Mouse (Mus musculus) heart, embryonic 16.5 days (tissue): ENCODE measurements around the gene Cntnap2. TPM values are rescaled to one million over a fixed set of nuclear protein-coding genes. Genes with fewer than 3 reads are reported as not detected.

Experiments
- ATAC-seq: fragments of 200-750 bp; cut with Nextera tagmentation; replicated peaks from 2 replicates; pipeline ENCODE4 v1.8.0; 2017; ENCODE audit warnings: moderate number of reproducible peaks; ENCODE audit not compliant: insufficient read depth, low FRiP score; ENCODE audit errors: extremely low read depth
- H3K27ac ChIP-seq: fragments of 300-500 bp; sonication (generic); 2 replicates; pipeline ENCODE4 v1.5.1; 2014; ENCODE audit warnings: mild to moderate bottlenecking, low read length, control low read depth, moderate library complexity
- H3K27me3 ChIP-seq: fragments of 300-500 bp; sonication (generic); 2 replicates; pipeline ENCODE4 v1.6.1; 2014; ENCODE audit warnings: low read length, mixed read lengths; ENCODE audit not compliant: control insufficient read depth, insufficient read depth
- H3K36me3 ChIP-seq: fragments of 300-500 bp; sonication (generic); 2 replicates; pipeline ENCODE4 v1.6.1; 2014; ENCODE audit not compliant: control insufficient read depth, insufficient read depth
- H3K4me1 ChIP-seq: fragments of 300-500 bp; sonication (generic); 2 replicates; pipeline ENCODE4 v1.6.1; 2014; ENCODE audit warnings: low read length, mixed read lengths; ENCODE audit not compliant: control insufficient read depth, insufficient read depth
- H3K4me2 ChIP-seq: fragments of 300-500 bp; sonication (generic); 2 replicates; pipeline ENCODE4 v1.6.1; 2014; ENCODE audit warnings: low read depth, mild to moderate bottlenecking, control low read depth, low read length
- H3K4me3 ChIP-seq: fragments of 300-500 bp; sonication (generic); 2 replicates; pipeline ENCODE4 v1.5.1; 2014; ENCODE audit warnings: mild to moderate bottlenecking, control low read depth, low read length
- H3K9ac ChIP-seq: fragments of 300-500 bp; sonication (generic); 2 replicates; pipeline ENCODE4 v1.6.1; 2014; ENCODE audit warnings: low read length, control low read depth
- H3K9me3 ChIP-seq: fragments of 300-500 bp; sonication (generic); replicated peaks from 2 replicates; pipeline ENCODE4 v1.6.1; 2016; ENCODE audit warnings: low read length; ENCODE audit not compliant: control insufficient read depth
- WGBS: fragments of 180-500 bp; shearing (Covaris S2); extraction: QIAGEN DNeasy Blood & Tissue Kit; methylation state at CpG from one replicate; pipeline ENCODE4 v1.1.7; 2014; 5-methylcytosine and 5-hydroxymethylcytosine counted together
- polyA plus RNA-seq: library from polyadenylated mRNA; unstranded; fragments of >200 nt; fragmentation: Nextera tagmentation; extraction: Ambion mirVana; gene quantifications from 2 replicates; pipeline ENCODE4 v1.2.1, GENCODE M21; 2015

Gene Cntnap2
- polyA plus RNA-seq, 1 experiment from 2014 or later: 0.46 TPM

DNA sequence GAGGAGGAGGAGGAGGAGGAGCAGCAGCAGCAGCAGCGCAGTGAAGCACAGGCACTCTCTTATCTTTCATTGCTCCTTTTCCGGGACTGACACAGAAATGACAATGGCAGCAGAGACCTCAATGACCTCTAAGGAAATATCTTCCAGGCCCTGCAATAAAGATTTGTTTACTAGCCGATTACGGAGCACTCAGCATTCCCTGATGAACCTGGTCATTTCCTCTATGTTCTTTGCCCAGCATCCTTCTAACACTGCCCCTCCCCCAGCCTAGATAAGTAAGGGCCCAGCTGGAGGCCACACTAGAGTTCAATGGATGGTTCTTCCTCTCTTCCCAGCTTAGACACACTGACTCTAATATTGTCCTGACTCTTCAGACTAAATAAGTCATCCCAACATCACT is 2270.1 kb downstream of the Cntnap2 start:
- WGBS: 22% methylated on average over 4 of the region's 4 CpGs
- H3K27ac ChIP-seq: no peak overlapping the region
- H3K4me3 ChIP-seq: no peak overlapping the region
- no peaks in the 10 kb centered on the region for H3K27me3 ChIP-seq
- no peak for ATAC-seq
- no peaks in the 10 kb centered on the region for H3K36me3 ChIP-seq
- no peak overlapping the region for H3K4me2 ChIP-seq
- no peak overlapping the region for H3K9ac ChIP-seq
- H3K4me1 ChIP-seq: 0 out of 2 replicates have a peak, but pooled peaks cover 2% of the 10 kb centered on the region
- no peaks in the 10 kb centered on the region for H3K9me3 ChIP-seq

GRCm38 (mm10) chr6:47333016-47333415 is 2273.9 kb downstream of the Cntnap2 start:
- WGBS: 26% methylated on average over 4 of the region's 4 CpGs
- no peak overlapping the region for H3K4me3 ChIP-seq
- no peaks in the 10 kb centered on the region for H3K36me3 ChIP-seq
- H3K9ac ChIP-seq: no peak overlapping the region
- H3K27ac ChIP-seq: no peak overlapping the region
- H3K27me3 ChIP-seq: no peaks in the 10 kb centered on the region
- peak overlapping the region; percentile 26; the same call in 1 of the 2 replicates for H3K4me2 ChIP-seq
- no peak for ATAC-seq
- no peaks in the 10 kb centered on the region for H3K9me3 ChIP-seq
- peaks cover 7% of the 10 kb centered on the region for H3K4me1 ChIP-seq

DNA sequence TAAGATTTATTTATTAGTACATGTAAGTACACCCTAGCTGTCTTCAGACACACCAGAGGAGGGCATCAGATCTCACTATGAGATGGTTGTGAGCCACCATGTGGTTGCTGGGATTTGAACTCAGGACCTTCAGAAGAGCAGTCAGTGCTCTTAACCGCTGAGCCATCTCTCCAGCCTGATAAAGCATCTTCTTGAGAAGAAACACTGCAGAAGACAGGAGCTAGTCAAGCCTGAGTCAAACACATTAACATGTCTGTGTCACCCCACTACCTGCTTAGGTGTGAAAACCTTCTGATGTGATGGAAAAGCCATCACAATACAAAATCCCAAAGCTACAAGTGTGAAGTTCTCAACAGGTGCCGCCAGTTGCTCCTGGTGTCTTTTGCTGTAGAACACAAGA is 2275.2 kb downstream of the Cntnap2 start:
- H3K4me2 ChIP-seq: no peak overlapping the region
- peaks cover 7% of the 10 kb centered on the region for H3K4me1 ChIP-seq
- H3K27ac ChIP-seq: no peak overlapping the region
- no peaks in the 10 kb centered on the region for H3K36me3 ChIP-seq
- no peak for ATAC-seq
- no peaks in the 10 kb centered on the region for H3K27me3 ChIP-seq
- no peaks in the 10 kb centered on the region for H3K9me3 ChIP-seq
- H3K9ac ChIP-seq: no peak overlapping the region
- 91% methylated on average over 2 of the region's 2 CpGs for WGBS
- H3K4me3 ChIP-seq: no peak overlapping the region

DNA sequence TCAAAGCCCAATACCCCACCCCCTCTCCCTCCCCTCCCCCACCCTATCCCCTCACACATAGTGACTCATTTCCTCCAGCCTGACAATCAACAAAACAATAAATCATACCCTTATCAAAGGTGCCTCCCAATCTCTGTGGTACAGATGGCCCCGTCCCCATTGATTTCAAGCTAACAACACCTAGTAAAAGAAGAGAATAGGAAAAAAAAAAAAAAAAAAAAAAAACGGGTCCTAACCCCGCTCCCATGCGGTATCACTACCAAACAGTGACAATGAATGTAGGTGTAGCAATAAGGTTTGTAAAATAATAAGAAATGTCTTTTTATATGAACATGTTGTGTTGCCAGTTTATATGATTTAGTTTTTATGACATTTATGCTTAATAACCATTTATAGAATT is 2278.1 kb downstream of the Cntnap2 start:
- WGBS: 65% methylated on average over 4 of the region's 4 CpGs
- Histone ChIP-seq H3K9me3 (no peaks in the 10 kb centered on the region), H3K4me3 (no peak overlapping the region), H3K9ac (no peak overlapping the region), H3K27me3 (no peaks in the 10 kb centered on the region), H3K4me1 (peaks cover 12% of the 10 kb centered on the region), H3K27ac (no peak overlapping the region), H3K4me2 (no peak overlapping the region), H3K36me3 (no peaks in the 10 kb centered on the region)
- no peak for ATAC-seq

- H3K9ac ChIP-seq: no peak overlapping the region
Observed at GRCm38 (mm10) chr6:47338113-47338512, 2279.0 kb downstream of the Cntnap2 start.

DNA sequence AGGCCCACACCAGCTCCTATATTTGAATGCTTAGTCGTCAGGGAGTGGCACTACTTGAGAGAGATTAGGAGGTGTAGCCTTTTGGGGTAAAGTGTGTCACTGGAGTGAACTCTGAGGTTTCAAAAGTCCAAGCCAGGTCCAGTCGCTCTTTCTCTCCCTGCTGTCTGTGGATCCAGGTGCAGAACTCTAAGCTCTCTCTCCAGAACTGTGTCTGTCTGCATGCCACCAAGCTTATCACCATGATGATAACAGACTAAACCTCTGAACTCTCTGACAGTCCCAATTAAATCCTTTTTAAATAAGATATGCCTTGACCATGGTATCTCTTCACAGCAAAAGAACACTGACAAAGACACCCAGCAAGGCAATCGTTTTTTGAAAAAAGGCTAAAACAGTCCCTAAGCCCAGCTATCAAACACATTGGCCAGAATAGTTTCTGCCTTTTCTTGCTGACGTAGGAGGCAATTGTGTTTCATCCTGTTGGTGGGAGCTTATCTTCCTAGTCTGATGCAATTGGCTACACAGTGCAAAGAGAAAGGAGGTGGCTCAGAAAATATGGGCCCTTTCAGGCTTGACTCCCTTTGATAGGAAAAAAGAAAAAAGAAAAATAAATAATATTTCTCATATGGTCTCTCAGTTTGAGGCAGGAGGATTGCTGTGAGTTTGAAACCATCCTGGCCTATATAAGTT is 2281.8 kb downstream of the Cntnap2 start:
- no peaks in the 10 kb centered on the region for H3K27me3 ChIP-seq
- ATAC-seq: no peak

More at GRCm38 (mm10) chr6:47338113-47338512, 2279.0 kb downstream of the Cntnap2 start:
- peaks cover 12% of the 10 kb centered on the region for H3K4me1 ChIP-seq
- no peak overlapping the region for H3K4me3 ChIP-seq
- no peak overlapping the region for H3K4me2 ChIP-seq
- whole genome bisulfite sequencing: 18% methylated on average over 6 of the region's 6 CpGs
- ATAC-seq: 0 out of 2 replicates have a peak, but pooled peaks have one; percentile 23
- H3K27ac ChIP-seq: no peak overlapping the region
- no peaks in the 10 kb centered on the region for H3K9me3 ChIP-seq
- H3K36me3 ChIP-seq: no peaks in the 10 kb centered on the region
- H3K27me3 ChIP-seq: no peaks in the 10 kb centered on the region

DNA sequence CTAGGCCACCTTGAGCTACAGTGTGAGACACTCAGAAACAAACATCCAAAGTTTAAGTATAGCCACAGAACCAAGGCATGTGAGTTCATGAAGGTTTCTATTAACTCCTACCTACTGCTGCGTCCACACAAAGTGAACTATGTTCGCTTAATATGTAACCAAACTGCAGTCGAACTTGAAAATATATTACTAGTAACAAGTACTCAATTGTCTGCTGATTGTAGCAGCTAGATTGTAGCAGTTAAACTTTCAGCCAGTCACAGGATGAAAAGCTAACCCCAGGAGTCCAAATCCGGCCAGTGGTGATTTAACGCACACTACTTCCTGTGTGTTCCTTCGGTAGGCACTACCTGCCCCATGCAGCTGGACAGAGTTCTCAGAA is 2282.3 kb downstream of the Cntnap2 start:
- Histone ChIP-seq H3K4me3 (no peak overlapping the region), H3K4me2 (no peak overlapping the region), H3K27me3 (no peaks in the 10 kb centered on the region), H3K27ac (no peak overlapping the region), H3K9me3 (no peaks in the 10 kb centered on the region), H3K36me3 (no peaks in the 10 kb centered on the region), H3K9ac (no peak overlapping the region), H3K4me1 (peaks cover 12% of the 10 kb centered on the region)
- no peak for ATAC-seq
- WGBS: 68% methylated on average over 6 of the region's 6 CpGs

More for the DNA sequence above, 2281.8 kb downstream of the Cntnap2 start:
- no peak overlapping the region for H3K4me3 ChIP-seq
- no peak overlapping the region for H3K9ac ChIP-seq
- H3K4me2 ChIP-seq: no peak overlapping the region
- H3K9me3 ChIP-seq: no peaks in the 10 kb centered on the region
- H3K4me1 ChIP-seq: peaks cover 12% of the 10 kb centered on the region
- H3K36me3 ChIP-seq: no peaks in the 10 kb centered on the region
- H3K27ac ChIP-seq: no peak overlapping the region
- 41% methylated on average over 4 of the region's 4 CpGs for WGBS

GRCm38 (mm10) chr6:47343245-47343644 is 2284.1 kb downstream of the Cntnap2 start:
- Histone ChIP-seq H3K4me2 (no peak overlapping the region), H3K4me1 (peaks cover 5% of the 10 kb centered on the region), H3K27me3 (no peaks in the 10 kb centered on the region), H3K36me3 (no peaks in the 10 kb centered on the region), H3K4me3 (no peak overlapping the region), H3K9me3 (no peaks in the 10 kb centered on the region), H3K27ac (no peak overlapping the region), H3K9ac (no peak overlapping the region)
- no peak for ATAC-seq
- 90% methylated on average over 1 of the region's 1 CpGs for WGBS

DNA sequence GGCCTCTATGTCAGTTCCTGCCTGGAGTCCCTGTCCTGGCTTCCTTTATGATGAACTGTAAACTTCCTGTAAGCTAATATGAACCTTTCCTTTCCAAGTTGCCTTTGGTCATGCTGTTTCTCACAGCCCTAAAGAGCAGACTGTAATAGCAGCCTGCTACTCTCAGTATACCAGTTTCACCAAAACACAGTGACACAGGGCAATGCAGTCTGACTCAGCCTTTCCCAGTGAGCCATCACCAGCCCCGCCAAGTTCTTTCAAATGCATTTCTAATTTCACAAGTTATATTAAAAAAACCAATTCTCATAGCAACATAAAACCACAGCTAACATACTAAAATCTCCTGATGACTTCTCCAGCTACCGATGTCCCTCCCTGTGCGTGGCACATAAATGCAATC is 2285.5 kb downstream of the Cntnap2 start:
- no peak overlapping the region for H3K4me2 ChIP-seq
- no peaks in the 10 kb centered on the region for H3K9me3 ChIP-seq
- no peak overlapping the region for H3K27ac ChIP-seq
- H3K4me3 ChIP-seq: no peak overlapping the region
- H3K27me3 ChIP-seq: no peaks in the 10 kb centered on the region
- peaks cover 4% of the 10 kb centered on the region for H3K4me1 ChIP-seq
- H3K36me3 ChIP-seq: no peaks in the 10 kb centered on the region
- ATAC-seq: no peak
- no peak overlapping the region for H3K9ac ChIP-seq
- 80% methylated on average over 3 of the region's 3 CpGs for WGBS
